Mouse (Mus musculus) adrenal gland, postnatal 14 days (tissue): Measurements from ENCODE around the gene Nmnat2. TPM values are rescaled to one million over a fixed set of nuclear protein-coding genes. Genes with fewer than 3 reads are reported as not detected.

Source experiments
- DNase-seq: peaks from one replicate; pipeline ENCODE4 v3.0.0; 2021; ENCODE audit warnings: mixed read lengths
- total RNA-seq: library from RNA; stranded (reverse); gene quantifications from 2 replicates; pipeline ENCODE4 v1.2.3, GENCODE M21; 2021

The Nmnat2 gene
- total RNA-seq, 1 experiment from 2014 or later: 0.96 TPM

- no peak for DNase-seq
These were observed 139.7 kb downstream of the Nmnat2 start for GRCm38 (mm10) chr1:153094226-153095076.

GRCm38 (mm10) chr1:153095328-153095727 is 140.5 kb downstream of the Nmnat2 start:
- no peak for DNase-seq

- DNase-seq: peak; percentile 45
These were observed 141.3 kb downstream of the Nmnat2 start for GRCm38 (mm10) chr1:153095826-153096727.

GRCm38 (mm10) chr1:153097017-153097675 is 142.4 kb downstream of the Nmnat2 start:
- DNase-seq: no peak

GRCm38 (mm10) chr1:153098586-153098985 is 143.8 kb downstream of the Nmnat2 start:
- no peak for DNase-seq

- DNase-seq: no peak
These were observed 146.1 kb downstream of the Nmnat2 start for GRCm38 (mm10) chr1:153100912-153101311.

GRCm38 (mm10) chr1:153101327-153101880 is 146.6 kb downstream of the Nmnat2 start:
- DNase-seq: peak; percentile 78

GRCm38 (mm10) chr1:153102296-153103185 is 147.7 kb downstream of the Nmnat2 start:
- no peak for DNase-seq

GRCm38 (mm10) chr1:153103186-153103554 is 148.4 kb downstream of the Nmnat2 start:
- DNase-seq: no peak

- peak; percentile 27 for DNase-seq
These were observed 150.0 kb downstream of the Nmnat2 start for GRCm38 (mm10) chr1:153104804-153105203.

GRCm38 (mm10) chr1:153107866-153108265 is 153.1 kb downstream of the Nmnat2 start:
- no peak for DNase-seq

- no peak for DNase-seq
These were observed 154.6 kb downstream of the Nmnat2 start for GRCm38 (mm10) chr1:153109346-153109745.

- DNase-seq: no peak
These were observed 155.0 kb downstream of the Nmnat2 start for GRCm38 (mm10) chr1:153109836-153110235.

- DNase-seq: no peak
These were observed 156.8 kb downstream of the Nmnat2 start for GRCm38 (mm10) chr1:153111596-153111995.

- peak; percentile 37 for DNase-seq
These were observed 160.5 kb downstream of the Nmnat2 start for GRCm38 (mm10) chr1:153115315-153115714.

- DNase-seq: no peak
These were observed 165.8 kb downstream of the Nmnat2 start for GRCm38 (mm10) chr1:153120544-153120943.

- no peak for DNase-seq
These were observed 166.5 kb downstream of the Nmnat2 start for GRCm38 (mm10) chr1:153121320-153121719.

- peak; percentile 67 for DNase-seq
These were observed 168.0 kb downstream of the Nmnat2 start for GRCm38 (mm10) chr1:153122764-153123163.

- DNase-seq: no peak
These were observed 169.7 kb downstream of the Nmnat2 start for GRCm38 (mm10) chr1:153124502-153124901.

- DNase-seq: no peak
These were observed 170.8 kb downstream of the Nmnat2 start for GRCm38 (mm10) chr1:153125287-153126275.
